Comparison of ENCODE assay signal across 11 mouse cellular contexts in the genomic region with DNA sequence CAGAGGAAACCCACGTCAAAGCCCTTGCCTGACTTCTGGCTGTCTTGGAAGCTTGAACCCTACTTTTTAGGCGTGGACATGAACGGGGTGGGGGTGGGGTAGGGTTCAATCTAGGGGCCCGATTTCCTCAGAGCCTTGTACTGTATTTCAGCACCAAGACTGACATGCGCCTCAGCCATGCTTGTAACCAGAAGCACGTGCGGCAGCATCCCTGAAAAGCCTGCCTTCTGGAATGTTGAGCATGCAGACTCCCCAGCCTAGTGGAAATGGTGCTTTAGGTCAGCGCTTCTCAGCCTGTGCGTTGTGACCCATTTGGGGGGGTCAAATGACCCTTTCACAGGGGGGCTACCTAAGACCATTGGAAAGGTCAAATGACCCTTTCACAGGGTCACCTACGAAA. TPM values are rescaled to one million over a fixed set of nuclear protein-coding genes. Genes with fewer than 3 reads are reported as not detected.
DNase-seq lines count a peak whose midpoint lies in the region; ATAC-seq and TF ChIP-seq lines count a peak whose summit lies in the region.
"Had no signal": no experiment of that assay in that cellular context is flagged by ENCODE, and none has a peak within 500 bp of the region (broad histone marks: within the 10 kb centered on the region; RNA-seq: fewer than 3 reads in every experiment).

No protein-coding gene starts in this region.

- peaks cover 31% of the 10 kb centered on the region for H3K4me1 ChIP-seq in heart, embryonic 16.5 days (ENCODE audit: control insufficient read depth, insufficient read depth, low read length)
- H3K4me1 ChIP-seq in lung, postnatal 0 days (ENCODE audit: insufficient read depth, low read depth, low read length) = no peaks in the 10 kb centered on the region

- 20% methylated on average over 10 of the region's 10 CpGs for WGBS in heart, embryonic 16.5 days
- WGBS in lung, postnatal 0 days = 47% methylated on average over 10 of the region's 10 CpGs

- peak; percentile 85 for ATAC-seq in heart, embryonic 16.5 days (replicated peaks; ENCODE audit: extremely low read depth, insufficient read depth, low FRiP score)
- 0 out of 2 replicates have a peak, but pooled peaks have one; percentile 42 for ATAC-seq in lung, postnatal 0 days
- no peak for ATAC-seq in megakaryocyte, adult 5-6 weeks (ENCODE audit: poor library complexity, severe bottlenecking)

- no peaks in the 10 kb centered on the region for H3K27me3 ChIP-seq in heart, embryonic 16.5 days (ENCODE audit: control insufficient read depth, insufficient read depth, low read length)
- H3K27me3 ChIP-seq in lung, postnatal 0 days (replicated peaks; ENCODE audit: insufficient read depth, low read length) = no peaks in the 10 kb centered on the region

- H3K36me3 ChIP-seq in heart, embryonic 16.5 days (ENCODE audit: control insufficient read depth, insufficient read depth) = no peaks in the 10 kb centered on the region
- H3K36me3 ChIP-seq in lung, postnatal 0 days (ENCODE audit: insufficient read depth, low read length) = no peaks in the 10 kb centered on the region

- intact Hi-C loops in heart, postnatal 25 days (cut with DNase I) = no loop called here

- TF ChIP-seq CTCF in lung, postnatal 0 days (IDR thresholded peaks at IDR 0.05) = no peak

- H3K4me2 ChIP-seq in heart, embryonic 16.5 days (ENCODE audit: low read depth, low read length) = peak overlapping the region; percentile 13; the same call in 1 of the 2 replicates
- no peak overlapping the region for H3K4me2 ChIP-seq in lung, postnatal 0 days (replicated peaks; ENCODE audit: low read depth, low read length)

- no peak for TF ChIP-seq EP300 in lung, postnatal 0 days (IDR thresholded peaks at IDR 0.05)

- no peaks in the 10 kb centered on the region for H3K9me3 ChIP-seq in heart, embryonic 16.5 days (replicated peaks; ENCODE audit: control insufficient read depth, low read length)
- H3K9me3 ChIP-seq in lung, postnatal 0 days (ENCODE audit: low read length) = no peaks in the 10 kb centered on the region

- no peak for DNase-seq in heart, postnatal 25 days (ENCODE audit: low spot score)
- DNase-seq in lung, postnatal 0 days (ENCODE audit: low spot score) = no peak
- no peak for DNase-seq in lung, postnatal 14 days
- DNase-seq in embryo, embryonic 9.5 days (ENCODE audit: extremely low spot score) = peak; percentile 50
- peak; percentile 65 for DNase-seq in mesoderm, embryonic 11.5 days (ENCODE audit: low read depth, low spot score)
- no peak for DNase-seq in adrenal gland, postnatal 4 days (ENCODE audit: low spot score in 2 of 2)
- DNase-seq: cerebellum, postnatal 25 days; lung, postnatal 36 days; thymus, postnatal 25 days had no signal

- H3K4me3 ChIP-seq in heart, embryonic 16.5 days (ENCODE audit: low read length) = no peak overlapping the region
- no peak overlapping the region for H3K4me3 ChIP-seq in lung, postnatal 0 days (ENCODE audit: low read depth, low read length)

- no peak overlapping the region for H3K9ac ChIP-seq in heart, embryonic 16.5 days (ENCODE audit: low read length)
- H3K9ac ChIP-seq in lung, postnatal 0 days (replicated peaks; ENCODE audit: low read depth) = no peak overlapping the region

- H3K27ac ChIP-seq in heart, embryonic 16.5 days (ENCODE audit: low read length) = peak overlapping the region; percentile 83
- H3K27ac ChIP-seq in lung, postnatal 0 days (ENCODE audit: low read length) = no peak overlapping the region

RNA-seq across cellular contexts. Expression of a gene that starts 25.2 kb away (rescaled TPM):
- 10.4 and 13.8 TPM in 2 replicates for polyA plus RNA-seq in heart, embryonic 16.5 days (2015; fragmentation: Nextera tagmentation; extraction: Ambion mirVana)
- 10 to 100 TPM; 18.8 to 19.0 TPM for total RNA-seq in heart, postnatal 25 days (2021)
- polyA plus RNA-seq in lung, postnatal 0 days (2015; fragmentation: Nextera tagmentation; extraction: Ambion mirVana) = 7.2 and 7.3 TPM in 2 replicates
- total RNA-seq in megakaryocyte, adult 5-6 weeks (2015) = 0.02 and 0.42 TPM in 2 replicates
- total RNA-seq in megakaryocyte, adult 5-6 weeks (2017) = 0.04 and 0.07 TPM in 2 replicates
- total RNA-seq in adrenal gland, postnatal 4 days (2021) = 10 to 100 TPM; 75.5 to 90.7 TPM

Comparison
In these comparisons a context has a peak if more than half of its experiments do, and no peak if none do; other contexts are left out.
1. DNase-seq: peak in embryo, embryonic 9.5 days (single experiment) and mesoderm, embryonic 11.5 days (single experiment); none in heart, postnatal 25 days (single experiment), lung, postnatal 0 days (single experiment), lung, postnatal 14 days (single experiment) and adrenal gland, postnatal 4 days (0 of 2).
2. RNA of a gene that starts 25.2 kb away (total RNA-seq): 75.5 to 90.7 TPM in adrenal gland, postnatal 4 days and 18.8 to 19.0 TPM in heart, postnatal 25 days; 0.02 to 0.42 TPM in megakaryocyte, adult 5-6 weeks; every median in the first group is over 10 times any median in the second.